Mouse (Mus musculus) layer of hippocampus, adult 18-20 months (tissue): ENCODE measurements around the gene Ggn. TPM values are rescaled to one million over a fixed set of nuclear protein-coding genes. Genes with fewer than 3 reads are reported as not detected.
"Not testable (repeated sequence)": the region's sequence is repeated elsewhere in the genome, so short reads cannot be mapped to it uniquely, and the experiment has no call there.

Experiments
- DNase-seq, 2 experiments: peaks; one replicate each; pipeline ENCODE4 v3.0.0; 2022; ENCODE audit warnings: low spot score in 2 of 2
- total RNA-seq, 2 experiments: library from RNA; stranded (reverse); gene quantifications; 2 replicates each; pipeline ENCODE4 v1.2.3; 2021

The Ggn gene
- total RNA-seq, 2 experiments from 2014 or later, result 0.82 to 1.2 TPM

DNA sequence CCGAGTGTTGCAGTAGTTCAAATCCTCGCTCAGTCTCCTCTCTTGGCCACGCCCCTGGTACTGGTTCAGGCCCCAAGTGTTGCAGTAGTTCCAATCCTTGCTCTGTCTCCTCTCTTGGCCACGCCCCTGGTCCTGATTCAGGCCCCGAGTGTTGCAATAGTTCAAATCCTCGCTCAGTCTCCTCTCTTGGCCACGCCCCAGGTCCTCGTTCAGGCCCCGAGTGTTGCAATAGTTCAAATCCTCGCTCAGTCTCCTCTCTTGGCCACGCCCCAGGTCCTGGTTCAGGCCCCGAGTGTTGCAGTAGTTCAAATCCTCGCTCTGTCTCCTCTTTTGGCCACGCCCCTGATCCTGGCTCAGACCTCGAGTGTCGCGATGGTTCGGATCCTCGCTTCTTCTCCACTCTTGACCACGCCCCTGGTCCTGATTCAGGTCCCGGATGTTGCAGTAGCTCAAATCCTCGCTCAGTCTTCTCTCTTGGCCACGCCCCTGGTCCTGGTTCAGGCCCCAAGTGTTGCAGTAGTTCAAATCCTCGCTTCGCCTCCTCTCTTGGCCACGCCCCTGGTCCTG is 42.3 kb downstream of the Ggn start:
- DNase-seq, result no peak

DNA sequence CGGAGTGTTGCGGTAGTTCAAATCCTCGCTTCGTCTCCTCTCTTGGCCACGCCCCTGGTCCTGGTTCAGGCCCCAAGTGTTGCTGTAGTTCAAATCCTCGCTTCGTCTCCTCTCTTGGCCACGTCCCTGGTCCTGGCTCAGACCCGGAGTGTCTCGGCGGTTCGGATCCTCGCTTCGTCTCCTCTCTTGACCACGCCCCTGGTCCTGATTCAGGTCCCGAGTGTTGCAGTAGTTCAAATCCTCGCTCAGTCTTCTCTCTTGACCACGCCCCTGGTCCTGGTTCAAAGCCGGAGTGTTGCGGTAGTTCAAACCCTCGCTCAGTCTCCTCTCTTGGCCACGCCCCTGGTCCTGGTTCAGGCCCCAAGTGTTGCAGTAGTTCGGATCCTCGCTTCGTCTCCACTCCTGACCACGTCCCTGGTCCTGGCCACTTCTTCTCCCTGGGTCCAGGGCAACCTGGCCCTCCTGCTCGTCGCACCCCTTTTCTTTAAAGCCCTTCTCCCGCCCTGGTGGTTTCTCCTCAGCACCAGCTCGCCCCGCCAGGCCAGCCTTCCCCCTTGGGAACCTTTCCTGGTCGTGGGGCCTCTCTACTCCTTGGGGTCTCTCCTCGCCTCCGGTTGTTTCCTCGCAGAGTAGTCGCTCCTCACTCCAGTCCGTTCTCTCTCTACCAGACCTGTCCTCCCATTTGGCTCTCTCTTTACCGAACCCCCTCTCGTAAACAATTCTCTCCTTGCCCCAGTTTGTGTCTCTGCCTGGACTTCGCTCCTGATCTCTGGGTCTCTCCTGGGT is 43.0 kb downstream of the Ggn start:
- DNase-seq, result not testable (repeated sequence)

DNA sequence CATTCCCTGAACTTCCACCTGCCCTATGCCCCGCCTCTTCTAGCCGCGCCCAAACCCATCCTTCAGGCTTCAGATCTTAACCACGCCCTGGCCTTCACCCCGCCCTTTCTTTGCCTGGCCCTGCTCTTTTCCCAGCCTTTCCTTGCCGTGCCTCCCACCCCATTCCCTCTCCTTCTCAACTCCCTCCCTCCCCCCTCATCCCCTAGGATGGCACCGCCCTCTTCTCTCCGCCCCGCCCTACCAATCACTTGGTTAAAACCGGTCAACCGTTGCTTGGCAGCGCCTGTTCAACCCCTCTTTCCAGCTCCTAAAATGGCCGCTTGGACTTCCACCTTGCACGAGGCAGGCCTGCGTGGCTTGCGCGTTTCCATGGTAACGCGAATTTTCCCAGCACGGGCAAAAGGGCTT is 43.7 kb downstream of the Ggn start, which contains the start of gene Catsperg1:
Gene Catsperg1, minus strand, starts transcription at position 361 of the 408 bp plus-strand sequence.
- no peak for DNase-seq

DNA sequence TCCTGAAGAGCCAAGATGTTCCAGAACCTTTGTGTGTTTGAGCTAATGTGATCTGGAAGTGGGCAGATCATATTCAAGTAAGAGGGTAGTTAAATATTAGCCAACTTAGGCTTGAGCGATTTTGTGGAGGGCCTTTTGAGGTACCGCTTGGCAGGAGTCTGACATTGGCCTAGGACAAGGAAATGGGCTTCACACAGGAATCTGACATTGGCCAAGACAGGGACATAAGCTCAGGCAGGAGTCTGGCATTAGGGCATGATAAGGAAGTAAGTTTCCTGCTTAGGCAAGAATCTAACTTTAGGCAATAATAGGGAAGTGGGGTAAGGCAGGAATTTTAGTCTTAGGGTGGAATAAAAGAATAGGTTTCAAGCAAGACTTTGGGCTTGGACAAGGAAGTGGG is 44.2 kb downstream of the Ggn start:
- no peak for DNase-seq

DNA sequence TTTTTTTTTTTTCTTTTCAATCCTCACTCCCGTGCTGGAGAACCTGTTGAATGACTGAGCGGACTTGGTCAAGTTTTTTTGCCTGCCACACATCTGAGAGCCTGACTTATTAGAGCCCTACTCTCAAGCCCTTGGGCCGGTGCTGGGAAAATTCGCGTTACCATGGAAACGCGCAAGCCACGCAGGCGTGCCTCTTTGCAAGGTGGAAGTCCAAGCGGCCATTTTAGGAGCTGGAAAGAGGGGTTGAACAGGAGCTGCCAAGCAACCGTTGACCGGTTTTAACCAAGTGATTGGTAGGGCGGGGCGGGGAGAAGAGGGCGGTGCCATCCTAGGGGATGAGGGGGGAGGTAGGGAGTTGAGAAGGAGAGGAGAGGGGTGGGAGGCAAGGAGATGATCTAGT is 44.8 kb downstream of the Ggn start:
- DNase-seq, result no peak

Other genes starting within 250 kb of the Ggn start
- 100 to 1,000 TPM; 127 to 136 TPM for gene Actn4, start 207.9 kb upstream of the Ggn start, total RNA-seq
- 100 to 1,000 TPM; 201 to 212 TPM for gene Eif3k, start 188.3 kb upstream of the Ggn start, total RNA-seq
- 1 to 10 TPM in 1 of 2 experiments, under 1 TPM in 1; 0.99 to 1.3 TPM for gene Map4k1, start 188.2 kb upstream of the Ggn start, total RNA-seq
- gene Ryr1, start 45.0 kb upstream of the Ggn start, total RNA-seq, result 10 to 100 TPM; 15.3 to 15.5 TPM
- 1 to 10 TPM in 1 of 2 experiments, under 1 TPM in 1; 0.59 to 1.0 TPM for gene Rasgrp4, start 35.4 kb upstream of the Ggn start, total RNA-seq
- gene Fam98c, start 14.0 kb upstream of the Ggn start, total RNA-seq, result 10 to 100 TPM; 30.9 to 32.2 TPM
- gene Spred3, start 201 bp downstream of the Ggn start, total RNA-seq, result 10 to 100 TPM; 41.2 to 44.1 TPM
- gene Psmd8, start 10.5 kb downstream of the Ggn start, total RNA-seq, result 100 to 1,000 TPM; 131 to 137 TPM
- 1 to 10 TPM; 1.6 to 1.7 TPM for gene Catsperg1, start 43.8 kb downstream of the Ggn start, total RNA-seq
- 1 to 10 TPM; 2.3 to 2.4 TPM for gene Kcnk6, start 62.3 kb downstream of the Ggn start, total RNA-seq
- gene Yif1b, start 68.1 kb downstream of the Ggn start, total RNA-seq, result 10 to 100 TPM; 40.4 to 42.6 TPM
- not detected for gene 2200002D01Rik, start 78.3 kb downstream of the Ggn start, total RNA-seq
- gene Spint2, start 111.7 kb downstream of the Ggn start, total RNA-seq, result 10 to 100 TPM; 21.9 to 26.1 TPM
- gene Ppp1r14a, start 119.1 kb downstream of the Ggn start, total RNA-seq, result 10 to 100 TPM; 28.1 to 31.3 TPM
- gene Dpf1, start 133.7 kb downstream of the Ggn start, total RNA-seq, result 100 to 1,000 TPM; 105 to 112 TPM